8 mouse cellular contexts compared by ENCODE assay signal in the genomic region with DNA sequence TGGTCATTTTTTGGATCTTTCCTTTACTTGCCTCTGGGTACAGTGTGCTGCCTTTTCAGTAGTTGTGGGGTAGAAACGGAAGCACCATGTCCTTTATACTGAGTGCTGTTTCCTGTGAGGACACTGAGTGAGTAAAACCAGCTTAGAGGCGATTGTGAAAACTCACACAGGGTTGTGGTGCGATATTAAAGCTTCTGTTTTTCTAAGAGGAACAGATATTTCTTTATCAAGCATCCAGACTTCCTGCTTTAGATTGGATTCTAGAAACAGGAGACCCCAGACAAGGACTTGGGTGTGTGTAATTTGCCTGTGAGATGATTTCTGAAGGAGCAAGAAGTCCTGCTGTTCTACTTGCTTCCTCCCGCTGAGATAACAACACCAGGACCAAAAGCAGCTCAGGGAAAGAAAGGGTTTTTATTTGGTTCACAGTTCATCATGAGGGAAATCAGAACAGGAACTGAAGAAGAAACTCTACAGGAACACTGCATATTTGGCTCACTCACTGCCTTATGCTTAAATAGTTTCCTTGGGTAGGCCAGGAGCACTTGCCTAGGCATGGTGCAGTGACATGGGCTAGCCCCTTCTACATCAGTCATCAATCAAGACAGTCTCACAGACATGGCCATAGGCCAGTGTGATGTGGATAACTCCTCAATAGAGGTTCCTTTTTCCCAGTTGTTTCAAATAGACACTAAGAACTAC.
A peak's percentile ranks its signal among the peaks of the same experiment; 100 is the strongest.
DNase-seq lines count a peak whose midpoint lies in the region; ATAC-seq and TF ChIP-seq lines count a peak whose summit lies in the region.
"Had no signal": no experiment of that assay in that cellular context is flagged by ENCODE, and none has a peak within 500 bp of the region (broad histone marks: within the 10 kb centered on the region; RNA-seq: fewer than 3 reads in every experiment).

No protein-coding gene starts in this region.

- no peak overlapping the region for H3K9ac ChIP-seq in liver, adult 2 months (ENCODE audit: low read depth, low read length)

- WGBS in liver, adult 2 months, result 74% methylated on average over 4 of the region's 4 CpGs

- peaks cover 10% of the 10 kb centered on the region; the same call in 1 of the 2 replicates for H3K4me1 ChIP-seq in liver, adult 2 months (ENCODE audit: control insufficient read depth, insufficient read depth, low read length)

- no peak for TF ChIP-seq POLR2A in liver, adult 2 months (IDR thresholded peaks at IDR 0.05; ENCODE audit: extremely low read depth, insufficient read depth, low read length)

- no peaks in the 10 kb centered on the region for H3K79me2 ChIP-seq in liver, adult 2 months (ENCODE audit: control insufficient read depth, insufficient read depth, low read length)

- H3K4me3 ChIP-seq in liver, adult 2 months (ENCODE audit: insufficient read depth, low read depth, low read length), result no peak overlapping the region

- no peak for TF ChIP-seq CTCF in liver, adult 2 months (IDR thresholded peaks at IDR 0.05; ENCODE audit: low read depth, low read length)

- peak; percentile 87 to 95 for ATAC-seq in hematopoietic stem cell, adult 5-6 weeks (replicated peaks in 1 of 2; ENCODE audit: insufficient read depth in 1 of 2, low FRiP score in 2 of 2, low TSS enrichment in 1 of 2, low read depth in 1 of 2, poor library complexity in 2 of 2, severe bottlenecking in 2 of 2)

- H3K27ac ChIP-seq in liver, adult 2 months (replicated peaks; ENCODE audit: insufficient read depth, low read depth, low read length), result peak overlapping the region; percentile 85

- no peaks in the 10 kb centered on the region for H3K27me3 ChIP-seq in liver, adult 2 months (ENCODE audit: control insufficient read depth, insufficient read depth, low read length)

- no peaks in the 10 kb centered on the region for H3K36me3 ChIP-seq in liver, adult 2 months (ENCODE audit: control insufficient read depth, insufficient read depth, low read length)

- peak; percentile 51 for DNase-seq in liver, adult 2 months (ENCODE audit: extremely low read depth, low read depth, low spot score)
- DNase-seq in liver, result no peak
- DNase-seq in c-Kit-positive CD71-negative TER-119-negative erythroid progenitor cells, embryonic 14.5 days (ENCODE audit: low read depth), result peak; percentile 32
- DNase-seq in natural killer cell, adult 2 months (ENCODE audit: low spot score in 2 of 2), result peak; percentile 29 to 56
- no peak for DNase-seq in left cerebral cortex, adult 9 months (ENCODE audit: low spot score in 2 of 2)
- DNase-seq in adrenal gland, postnatal 14 days, result no peak
- DNase-seq: thymus, adult 2 months had no signal

Comparison
In these comparisons a context has a peak if more than half of its experiments do, and no peak if none do; other contexts are left out.
1. DNase-seq: peak in liver, adult 2 months (single experiment), c-Kit-positive CD71-negative TER-119-negative erythroid progenitor cells, embryonic 14.5 days (single experiment) and natural killer cell, adult 2 months (2 of 2); none in liver (single experiment), left cerebral cortex, adult 9 months (0 of 2) and adrenal gland, postnatal 14 days (single experiment).